Mouse (Mus musculus) midbrain, embryonic 14.5 days (tissue): Measurements from ENCODE around the gene Supt20. TPM values are rescaled to one million over a fixed set of nuclear protein-coding genes. Genes with fewer than 3 reads are reported as not detected.

Experiments
- ATAC-seq: fragments of 200-750 bp; cut with Nextera tagmentation; 2 replicates; pipeline ENCODE4 v1.8.0; 2017; ENCODE audit warnings: moderate number of reproducible peaks, moderate library complexity; ENCODE audit not compliant: low FRiP score, low TSS enrichment
- DNase-seq: peaks from one replicate; pipeline ENCODE4 v3.0.0-alpha.2; 2015
- H3K27ac ChIP-seq: fragments of 300-500 bp; sonication (generic); replicated peaks from 2 replicates; pipeline ENCODE4 v1.5.1; 2014; ENCODE audit warnings: mild to moderate bottlenecking, low read depth, low read length, moderate library complexity
- H3K27me3 ChIP-seq: fragments of 300-500 bp; sonication (generic); 2 replicates; pipeline ENCODE4 v1.6.1; 2014; ENCODE audit warnings: low read length, control low read depth, mixed read lengths; ENCODE audit not compliant: control insufficient read depth, insufficient read depth
- H3K36me3 ChIP-seq: fragments of 300-500 bp; sonication (generic); 2 replicates; pipeline ENCODE4 v1.6.1; 2014; ENCODE audit warnings: low read length, control low read depth; ENCODE audit not compliant: control insufficient read depth, insufficient read depth
- H3K4me1 ChIP-seq: fragments of 300-500 bp; sonication (generic); 2 replicates; pipeline ENCODE4 v1.6.1; 2014; ENCODE audit warnings: mild to moderate bottlenecking, antibody characterized with exemption, low read length, control low read depth; ENCODE audit not compliant: control insufficient read depth, insufficient read depth
- H3K4me2 ChIP-seq: fragments of 300-500 bp; sonication (generic); 2 replicates; pipeline ENCODE4 v1.6.1; 2014; ENCODE audit warnings: mild to moderate bottlenecking, low read length, moderate library complexity
- H3K4me3 ChIP-seq: fragments of 300-500 bp; sonication (generic); replicated peaks from 2 replicates; pipeline ENCODE4 v1.5.1; 2014; ENCODE audit warnings: low read depth, low read length
- H3K9ac ChIP-seq: fragments of 300-500 bp; sonication (generic); replicated peaks from 2 replicates; pipeline ENCODE4 v1.6.1; 2014; ENCODE audit warnings: mild to moderate bottlenecking, low read length, moderate library complexity
- H3K9me3 ChIP-seq: fragments of 300-500 bp; sonication (generic); 2 replicates; pipeline ENCODE4 v1.6.1; 2016; ENCODE audit warnings: low read length, control low read depth, mixed read lengths; ENCODE audit not compliant: control insufficient read depth
- WGBS: fragments of 180-500 bp; shearing (Covaris S2); extraction: QIAGEN DNeasy Blood & Tissue Kit; methylation state at CpG from one replicate; pipeline ENCODE4 v1.1.7; 2014; 5-methylcytosine and 5-hydroxymethylcytosine counted together
- polyA plus RNA-seq: library from polyadenylated mRNA; unstranded; fragments of >200 nt; fragmentation: Nextera tagmentation; extraction: Ambion mirVana; gene quantifications from 2 replicates; pipeline ENCODE4 v1.2.1, GENCODE M21; 2014

The Supt20 gene
- polyA plus RNA-seq, 1 experiment from 2014 or later: 98.8 TPM

DNA sequence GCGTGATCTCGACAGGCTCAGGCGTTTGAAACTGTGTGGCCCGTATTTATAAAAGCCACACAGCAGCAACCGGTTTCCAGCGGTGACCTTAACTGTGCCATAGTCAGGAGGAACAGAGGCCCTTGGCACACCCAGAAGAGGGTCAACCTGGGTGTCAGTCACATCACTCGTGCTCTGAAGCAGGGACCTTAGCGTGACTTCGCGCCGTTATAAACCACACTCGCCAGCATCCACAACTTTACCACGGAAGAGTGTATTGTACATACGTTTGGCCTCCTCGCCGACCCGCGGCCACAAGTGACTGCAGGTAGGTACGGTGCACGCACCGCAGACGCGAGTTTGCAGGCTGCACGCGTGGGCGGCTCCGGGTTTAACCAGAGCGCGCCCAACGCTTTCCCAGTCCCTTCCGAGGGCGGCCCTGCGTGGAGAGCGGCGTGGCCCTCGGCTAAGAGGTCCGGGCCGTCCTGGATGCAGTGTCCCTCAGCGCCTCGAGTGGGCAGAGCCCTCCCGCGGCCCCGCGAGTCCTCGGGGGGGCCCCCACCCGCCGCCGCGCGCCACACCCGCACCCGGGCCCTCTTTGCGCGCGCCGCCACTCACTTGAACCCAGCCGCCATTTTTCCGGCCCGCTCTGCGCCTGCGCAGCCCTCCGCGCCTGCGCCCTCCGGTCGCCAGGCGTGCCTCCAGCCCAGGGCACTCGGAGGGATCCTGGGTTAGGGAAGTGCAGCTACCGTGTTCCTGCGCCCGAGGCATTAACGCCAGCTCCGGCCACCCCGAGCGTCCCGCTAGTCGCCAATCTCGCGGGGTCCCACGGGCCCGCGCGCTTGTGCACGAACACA is 42.0 kb downstream of the Supt20 start:
- ATAC-seq (peak; percentile 94), DNase-seq (peak; percentile 95)
- H3K9ac ChIP-seq: peak overlapping the region; percentile 97
- H3K4me2 ChIP-seq: peak overlapping the region; percentile 89
- no peaks in the 10 kb centered on the region for H3K9me3 ChIP-seq
- H3K27me3 ChIP-seq: no peaks in the 10 kb centered on the region
- peaks cover 6% of the 10 kb centered on the region; the same call in 1 of the 2 replicates for H3K4me1 ChIP-seq
- peaks cover 36% of the 10 kb centered on the region for H3K36me3 ChIP-seq
- WGBS: under 1% methylated on average over 84 of the region's 84 CpGs
- peak overlapping the region; percentile 84 for H3K4me3 ChIP-seq
- H3K27ac ChIP-seq: peak overlapping the region; percentile 99

DNA sequence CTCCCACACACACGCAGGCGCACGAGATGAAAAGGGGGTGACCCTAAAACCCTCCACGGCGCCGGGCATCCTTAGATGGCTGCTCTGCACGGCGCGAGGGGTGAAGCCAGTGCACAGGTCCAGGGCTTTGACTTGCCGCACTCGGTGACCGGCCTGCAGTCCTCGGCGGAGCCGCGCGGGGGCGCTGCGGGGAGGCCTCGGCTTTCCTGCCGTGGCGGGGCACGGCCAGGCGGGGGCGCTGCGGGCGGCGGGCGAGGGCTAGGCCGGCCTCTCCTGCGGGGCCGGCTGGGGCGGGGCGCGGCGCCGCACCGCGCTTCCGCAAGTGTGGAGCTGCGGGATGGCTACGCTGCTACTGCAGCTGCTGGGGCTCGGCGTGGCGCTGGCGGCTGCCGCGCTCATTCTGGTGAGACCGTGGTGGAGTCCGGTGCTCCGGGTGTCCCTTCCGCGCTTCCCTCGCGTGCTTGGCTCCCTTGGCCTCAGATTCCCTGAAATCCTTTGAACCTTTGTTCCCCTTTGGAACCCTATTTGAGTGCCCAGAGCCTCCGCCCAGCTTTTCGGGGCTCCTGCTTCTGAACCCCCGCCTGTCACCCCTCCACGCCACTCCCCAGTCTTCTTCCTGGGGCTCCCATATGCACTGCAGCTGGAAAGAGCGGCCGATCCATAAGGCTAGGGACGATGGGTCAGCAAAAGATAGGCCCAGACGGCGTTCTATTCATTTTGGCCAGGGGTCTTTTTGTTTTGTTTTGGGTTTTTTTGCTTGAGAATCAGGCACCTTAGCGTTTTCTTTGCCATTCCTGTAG is 42.8 kb downstream of the Supt20 start, which contains the start of the genes Exosc8 and Alg5:
Exosc8 (minus strand) TSS at position 147 of the 800 bp plus-strand sequence.
Alg5 (plus strand) TSS at position 293 of the 800 bp plus-strand sequence.
- under 1% methylated on average over 65 of the region's 65 CpGs for WGBS
- no peaks in the 10 kb centered on the region for H3K9me3 ChIP-seq

DNA sequence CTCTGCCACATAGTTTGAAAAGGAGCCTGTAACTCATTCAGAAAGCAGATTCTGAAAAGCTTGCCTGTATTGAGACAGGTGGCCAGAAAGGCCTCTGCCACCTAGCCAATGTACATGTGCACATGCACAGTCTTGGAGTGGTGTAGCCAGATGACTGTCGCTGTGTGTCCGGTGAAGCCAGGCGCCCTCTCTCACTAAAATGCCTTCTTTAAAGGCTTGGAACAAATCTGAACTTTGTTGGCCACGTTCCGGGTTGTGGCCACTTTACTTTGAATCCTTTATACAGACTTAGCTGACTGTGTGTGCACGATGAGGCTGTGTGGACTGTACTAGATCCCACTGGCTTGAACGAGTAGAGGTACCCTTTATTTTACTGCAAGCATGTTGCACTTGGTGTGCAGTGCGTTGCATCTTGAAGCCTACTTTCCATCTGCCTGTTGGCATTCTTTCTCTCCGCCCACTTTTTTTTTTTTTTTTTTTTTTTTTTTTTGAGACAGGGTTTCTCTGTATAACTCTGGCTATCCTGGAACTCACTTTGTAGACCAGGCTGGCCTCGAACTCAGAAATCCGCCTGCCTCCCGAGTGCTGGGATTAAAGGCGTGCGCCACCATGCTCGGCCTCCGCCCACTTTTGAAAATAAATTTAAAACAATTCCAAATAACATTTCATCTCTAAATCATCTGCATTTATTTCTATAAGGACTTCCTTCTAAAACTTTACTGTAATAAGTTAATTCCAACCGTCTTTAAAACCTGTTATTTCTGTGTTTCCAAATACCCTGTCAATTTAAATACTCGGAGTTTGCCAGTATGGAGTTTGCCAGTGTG is 43.7 kb downstream of the Supt20 start:
- ATAC-seq (no peak), DNase-seq (peak; percentile 46)
- Histone ChIP-seq H3K4me1 (peaks cover 6% of the 10 kb centered on the region; the same call in 1 of the 2 replicates), H3K4me3 (peak overlapping the region; percentile 84), H3K27me3 (no peaks in the 10 kb centered on the region), H3K27ac (peak overlapping the region; percentile 99), H3K9me3 (no peaks in the 10 kb centered on the region), H3K9ac (peak overlapping the region; percentile 97), H3K36me3 (peaks cover 29% of the 10 kb centered on the region), H3K4me2 (peak overlapping the region; percentile 89)
- 55% methylated on average over 18 of the region's 18 CpGs for WGBS

More for the DNA sequence above, 42.8 kb downstream of the Supt20 start, which contains the start of the genes Exosc8 and Alg5:
- peaks cover 6% of the 10 kb centered on the region; the same call in 1 of the 2 replicates for H3K4me1 ChIP-seq
- no peaks in the 10 kb centered on the region for H3K27me3 ChIP-seq
- H3K4me3 ChIP-seq: peak within 1 kb of the TSS; percentile 84
- peaks cover 32% of the 10 kb centered on the region for H3K36me3 ChIP-seq
- DNase-seq: peak; percentile 92
- ATAC-seq: peak; percentile 93
- peak within 1 kb of the TSS; percentile 89 for H3K4me2 ChIP-seq
- H3K27ac ChIP-seq: peak within 1 kb of the TSS; percentile 99
- H3K9ac ChIP-seq: peak within 1 kb of the TSS; percentile 97

DNA sequence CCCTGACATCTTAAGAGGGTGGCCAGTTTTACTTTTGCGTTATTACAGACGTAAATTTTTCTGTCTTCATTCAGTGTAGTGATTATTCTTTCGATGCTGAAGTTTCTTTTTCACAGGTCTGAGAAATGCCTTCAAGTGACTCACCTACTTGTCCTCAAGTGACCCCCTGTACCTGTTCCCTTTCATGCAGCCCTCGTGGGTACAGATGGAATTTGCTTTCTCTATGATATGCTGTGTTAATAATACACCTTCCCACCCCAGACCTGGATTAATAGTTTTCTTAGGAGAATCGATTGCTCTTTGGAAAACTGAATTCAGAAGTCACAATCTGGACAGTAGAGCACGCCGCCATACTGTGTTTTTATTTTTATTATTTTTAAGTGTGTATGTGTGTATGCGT is 44.7 kb downstream of the Supt20 start:
- peaks cover 31% of the 10 kb centered on the region for H3K36me3 ChIP-seq
- H3K4me3 ChIP-seq: no peak overlapping the region
- H3K27me3 ChIP-seq: no peaks in the 10 kb centered on the region
- H3K9me3 ChIP-seq: no peaks in the 10 kb centered on the region
- DNase-seq: no peak
- ATAC-seq: no peak
- H3K4me2 ChIP-seq: no peak overlapping the region
- peaks cover 6% of the 10 kb centered on the region; the same call in 1 of the 2 replicates for H3K4me1 ChIP-seq
- WGBS: 96% methylated on average over 8 of the region's 8 CpGs
- no peak overlapping the region for H3K9ac ChIP-seq
- H3K27ac ChIP-seq: no peak overlapping the region

DNA sequence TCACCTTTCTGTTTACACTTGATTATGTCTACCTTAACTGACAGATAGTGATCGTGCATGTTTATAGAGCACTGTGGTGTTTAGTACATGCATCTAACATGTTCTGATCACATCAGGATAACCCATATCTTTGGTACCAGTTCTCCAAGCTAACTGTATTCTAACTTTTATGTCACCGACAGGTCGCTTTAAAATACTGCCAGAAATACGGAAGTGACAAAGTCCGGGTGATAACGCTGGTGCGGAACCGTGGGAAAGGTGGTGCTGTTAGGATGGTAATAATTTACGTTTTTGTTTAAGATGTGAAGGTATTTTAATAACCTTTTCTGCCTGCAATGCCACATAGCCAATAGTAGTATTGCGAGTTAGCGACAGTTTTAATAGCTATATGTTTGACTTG is 49.4 kb downstream of the Supt20 start:
- H3K4me2 ChIP-seq: no peak overlapping the region
- no peak overlapping the region for H3K4me3 ChIP-seq
- WGBS: 97% methylated on average over 11 of the region's 11 CpGs
- ATAC-seq (no peak), DNase-seq (no peak)
- H3K27ac ChIP-seq: no peak overlapping the region
- H3K9ac ChIP-seq: no peak overlapping the region
- no peaks in the 10 kb centered on the region for H3K9me3 ChIP-seq
- no peaks in the 10 kb centered on the region for H3K27me3 ChIP-seq
- H3K36me3 ChIP-seq: peaks cover 77% of the 10 kb centered on the region
- no peaks in the 10 kb centered on the region for H3K4me1 ChIP-seq

DNA sequence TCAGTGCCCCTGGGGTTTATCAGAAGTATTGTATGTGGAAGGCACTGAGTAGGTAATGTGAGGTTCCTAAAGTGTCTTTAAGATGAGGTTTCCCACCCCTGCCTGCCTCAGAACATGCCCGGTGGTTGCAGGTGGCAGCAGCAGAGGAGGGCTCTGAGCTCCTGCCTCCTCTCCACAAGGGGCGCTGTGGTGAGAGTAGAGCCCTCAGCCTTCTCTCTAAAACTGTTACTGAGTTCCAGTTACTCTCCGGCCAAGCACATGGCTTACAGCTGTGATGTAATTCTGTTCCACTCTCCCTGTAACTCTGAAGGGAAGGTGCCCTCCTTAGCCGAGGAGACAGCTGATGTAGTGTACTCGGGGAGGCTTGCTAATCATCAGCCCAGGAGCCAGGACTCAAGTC is 53.2 kb downstream of the Supt20 start:
- H3K4me1 ChIP-seq: no peaks in the 10 kb centered on the region
- no peaks in the 10 kb centered on the region for H3K9me3 ChIP-seq
- DNase-seq (peak; percentile 49), ATAC-seq (no peak)
- H3K9ac ChIP-seq: no peak overlapping the region
- no peaks in the 10 kb centered on the region for H3K27me3 ChIP-seq
- H3K4me3 ChIP-seq: no peak overlapping the region
- H3K36me3 ChIP-seq: peaks cover 96% of the 10 kb centered on the region
- H3K27ac ChIP-seq: no peak overlapping the region
- 62% methylated on average over 5 of the region's 5 CpGs for WGBS
- no peak overlapping the region for H3K4me2 ChIP-seq

DNA sequence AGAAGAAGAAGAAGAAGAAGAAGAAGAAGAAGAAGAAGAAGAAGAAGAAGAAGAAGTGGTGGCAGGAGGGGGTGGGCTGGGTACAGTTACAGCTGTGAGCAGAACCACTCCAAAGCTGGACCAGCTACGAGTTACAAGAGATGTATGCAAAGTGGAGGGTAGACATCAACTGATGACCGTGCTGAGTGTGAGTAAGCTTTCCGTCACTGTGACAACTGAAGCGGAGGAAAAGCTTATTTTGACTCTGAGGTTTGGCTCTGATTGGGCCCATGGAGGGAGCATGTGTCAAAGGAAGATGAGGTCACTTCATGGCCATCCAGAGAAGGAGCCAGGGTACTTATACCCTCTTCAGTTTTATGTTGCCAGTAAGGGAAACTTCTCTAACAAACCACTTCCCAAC is 60.8 kb downstream of the Supt20 start:
- H3K9me3 ChIP-seq: no peaks in the 10 kb centered on the region
- WGBS: 85% methylated on average over 4 of the region's 4 CpGs
- H3K4me3 ChIP-seq: no peak overlapping the region
- H3K27ac ChIP-seq: no peak overlapping the region
- no peak overlapping the region for H3K4me2 ChIP-seq
- no peak overlapping the region for H3K9ac ChIP-seq
- ATAC-seq (no peak), DNase-seq (no peak)
- peaks cover 13% of the 10 kb centered on the region; the same call in 1 of the 2 replicates for H3K4me1 ChIP-seq
- peaks cover 29% of the 10 kb centered on the region for H3K36me3 ChIP-seq
- peaks cover 8% of the 10 kb centered on the region; the same call in 1 of the 2 replicates for H3K27me3 ChIP-seq
